Comparison of ENCODE assay signal across 16 mouse cellular contexts in genomic region chr12:53409711-53410110, GRCm38 (mm10).
"Had no signal": no experiment of that assay in that cellular context is flagged by ENCODE, and none has a peak within 500 bp of the region (broad histone marks: within the 10 kb centered on the region; RNA-seq: fewer than 3 reads in every experiment).

No protein-coding gene starts in this region.

- DNase-seq: heart, postnatal 10 days; heart, postnatal 14 days; heart, postnatal 36 days; heart, postnatal 4 days; kidney, adult 11 months; kidney, adult 18-20 months; kidney, adult 2 months; kidney, adult 8-10 months; kidney, adult 9 months; kidney, postnatal 10 days; kidney, postnatal 14 days; kidney, postnatal 25 days; kidney, postnatal 36 days; kidney, postnatal 4 days; layer of hippocampus, adult 9-11 months; layer of hippocampus, postnatal 36 days had no signal
